Mouse (Mus musculus) embryo, embryonic 10 days (tissue): ENCODE measurements at regions not wholly inside any gene's neighbourhood (a gene's known extent, or its start where the extent isn't known, plus 50 kb on each side); places are given as distances from the start of the nearest gene placed in this dataset.

Experiments used
- DNase-seq: peaks from one replicate; pipeline ENCODE4 v3.0.0-alpha.2; 2015; ENCODE audit warnings: low spot score

DNA sequence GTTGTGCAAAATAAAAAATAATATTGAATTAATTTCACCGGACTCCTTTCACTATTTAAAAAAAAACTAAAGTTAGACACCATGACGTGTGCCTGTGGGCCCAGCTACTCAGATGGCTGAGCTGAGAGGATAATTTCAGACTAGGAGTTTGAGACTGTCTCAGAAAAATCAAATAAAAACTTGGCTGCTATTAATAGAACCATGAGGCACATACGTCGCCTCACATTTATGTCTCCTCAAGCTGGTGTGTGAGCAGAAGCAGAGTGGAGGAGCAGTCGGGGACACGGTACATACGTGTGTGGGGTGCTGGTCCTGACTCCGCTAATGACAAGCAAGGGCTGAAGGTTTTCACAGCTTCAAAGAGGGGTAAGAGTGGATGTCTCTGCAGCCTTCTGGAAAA, 52.8 kb upstream of the Dmrtb1 start:
- DNase-seq = no peak

DNA sequence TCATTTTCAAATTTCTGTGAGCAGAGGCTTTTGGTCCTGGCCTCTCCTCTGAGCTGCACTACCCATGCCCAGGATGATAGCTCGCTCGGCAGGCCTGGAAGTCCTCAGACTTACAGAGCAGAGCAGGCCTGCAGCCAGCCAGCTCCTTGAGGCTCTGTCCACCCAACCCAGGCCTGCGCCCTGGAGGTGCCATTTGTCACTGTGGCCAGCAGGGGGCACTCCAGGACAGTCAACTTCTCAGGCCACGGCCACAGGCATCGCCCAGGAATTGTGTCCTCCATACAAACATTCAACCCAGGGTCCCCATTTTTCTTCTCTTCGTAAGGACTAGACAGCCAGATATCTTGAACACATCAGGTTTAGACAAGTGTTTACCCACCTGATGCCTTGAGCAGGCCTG, 53.9 kb upstream of the Dmrtb1 start:
- DNase-seq = peak; percentile 90

DNA sequence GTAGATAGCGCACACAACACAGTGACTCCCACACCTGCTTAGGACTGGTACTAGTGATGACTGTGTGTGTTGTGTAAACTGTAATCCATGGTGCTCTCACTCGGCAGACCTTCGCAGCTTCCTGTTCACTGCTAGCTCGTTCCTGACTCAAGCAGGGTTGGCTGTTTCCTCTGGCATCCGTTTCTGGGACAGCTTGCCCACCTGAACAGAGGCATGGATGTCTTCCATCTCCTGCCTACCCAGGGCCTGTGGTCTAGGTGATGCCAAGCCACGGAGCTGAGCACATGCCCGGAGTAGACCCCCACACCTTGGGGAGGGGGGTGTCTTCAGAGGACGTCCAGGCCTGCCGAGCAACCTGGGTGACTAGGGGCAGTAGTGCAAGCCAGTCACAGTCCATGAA, 54.7 kb upstream of the Dmrtb1 start:
- DNase-seq = no peak

DNA sequence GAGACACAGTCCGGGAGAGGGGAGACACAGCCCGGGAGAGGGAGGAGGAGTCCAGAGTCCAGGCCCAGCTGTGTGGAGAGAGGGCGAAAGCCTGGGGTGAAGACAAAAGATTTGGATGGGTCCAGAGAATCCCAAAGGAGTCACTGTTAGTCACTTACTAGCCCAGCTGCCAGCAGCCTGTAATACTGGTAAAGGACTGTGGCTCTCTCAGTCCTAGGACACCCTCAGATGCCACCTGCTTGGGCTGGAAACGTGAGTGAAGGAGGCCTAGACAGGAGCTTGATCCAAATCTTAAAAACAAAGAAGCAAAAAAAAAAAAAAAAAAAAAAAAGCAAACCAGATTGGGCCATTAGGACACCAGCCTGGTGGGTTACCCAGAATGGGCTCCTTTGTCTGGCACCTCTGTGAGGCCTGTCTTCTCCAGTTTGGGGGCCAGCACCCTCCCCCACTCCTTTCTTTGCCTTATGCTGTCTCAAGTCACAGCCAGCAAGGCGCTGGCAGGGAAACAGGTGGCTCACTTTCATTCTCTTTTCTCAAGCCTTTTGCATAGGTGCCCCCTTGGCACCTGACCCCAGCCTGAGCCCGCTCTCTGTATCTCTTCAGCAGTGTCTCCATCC, 55.9 kb upstream of the Dmrtb1 start:
- DNase-seq = no peak

DNA sequence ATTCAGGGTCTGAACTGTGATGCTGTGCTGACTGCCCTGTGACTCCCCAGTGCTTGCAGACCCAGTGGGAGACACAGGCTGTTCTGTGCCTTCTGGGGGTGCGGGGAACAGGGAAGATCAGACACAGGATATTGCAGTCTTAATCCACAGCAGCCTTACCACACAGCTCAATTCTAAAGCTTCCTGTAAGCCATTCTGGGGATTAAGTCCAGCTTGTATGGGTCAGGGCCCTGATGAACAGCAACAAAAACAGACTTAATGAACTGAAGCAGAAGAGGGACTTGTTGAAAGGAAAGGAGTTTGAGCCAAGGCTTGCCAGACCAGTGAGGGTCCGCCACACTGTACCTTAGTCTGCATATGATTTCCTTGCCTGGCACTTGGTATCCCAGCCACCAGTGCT, 58.4 kb upstream of the Lrp8 start:
- DNase-seq = no peak

DNA sequence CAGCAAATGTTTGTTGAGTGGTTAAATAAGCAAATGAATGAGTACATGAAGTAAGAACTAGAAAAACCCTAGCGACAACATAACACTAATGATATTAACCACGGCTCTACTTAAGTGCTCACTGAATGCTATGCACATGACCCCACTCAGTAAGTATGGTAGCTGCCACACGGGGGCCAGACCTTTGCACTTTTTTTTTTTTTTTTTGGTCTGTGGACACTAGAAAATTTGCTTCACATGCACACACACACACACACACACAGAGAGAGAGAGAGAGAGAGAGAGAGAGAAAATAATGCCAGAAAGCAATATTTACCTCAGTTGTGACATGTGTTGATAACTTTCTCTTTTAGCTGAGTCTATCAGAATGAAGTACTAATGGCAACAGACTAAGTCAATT, 55.7 kb upstream of the Lrp8 start:
- no peak for DNase-seq

DNA sequence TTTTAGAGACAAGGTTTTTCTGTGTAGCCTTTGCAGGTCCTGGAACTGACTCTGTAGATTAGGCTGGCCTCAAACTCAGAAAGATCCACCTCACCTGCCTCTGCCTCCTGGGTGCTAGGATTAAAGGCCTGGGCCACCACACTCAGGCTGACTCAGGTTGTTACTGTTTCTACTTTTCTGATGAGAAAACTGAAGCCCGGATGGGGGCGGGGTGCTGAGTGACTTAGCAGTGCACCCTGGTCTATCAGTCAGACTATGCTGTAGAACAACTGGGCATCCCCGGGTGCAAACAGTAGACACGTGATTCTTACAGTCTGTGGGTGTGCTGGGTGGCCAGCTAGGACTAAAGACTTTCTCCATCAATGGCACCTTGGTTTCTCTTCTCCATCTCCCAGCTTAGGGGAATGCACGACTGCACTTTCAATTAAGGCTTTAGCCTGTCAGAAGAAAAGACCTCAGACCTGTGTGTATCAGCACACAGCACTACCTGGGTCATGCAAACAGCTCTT, 55.1 kb upstream of the Lrp8 start:
- DNase-seq = no peak

DNA sequence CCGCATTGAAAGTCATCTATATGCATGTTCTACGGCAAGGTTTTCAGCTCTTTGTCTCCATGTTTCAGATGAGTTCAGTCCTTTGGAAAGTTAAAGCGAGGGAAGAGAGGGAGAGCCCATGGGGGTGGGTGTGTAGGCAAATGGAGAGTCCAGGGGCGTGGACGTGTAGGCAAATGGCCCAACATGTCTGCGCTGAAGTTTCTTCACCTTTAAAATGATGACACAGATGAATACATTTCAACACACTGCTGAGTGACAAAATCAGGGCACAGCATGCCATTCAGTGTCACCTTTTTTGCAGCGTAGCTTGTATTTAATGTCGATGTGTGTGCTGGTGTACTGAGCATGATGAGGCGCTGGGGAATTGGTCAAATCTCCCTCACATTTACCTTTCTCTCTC, 54.6 kb upstream of the Lrp8 start:
- DNase-seq = no peak

DNA sequence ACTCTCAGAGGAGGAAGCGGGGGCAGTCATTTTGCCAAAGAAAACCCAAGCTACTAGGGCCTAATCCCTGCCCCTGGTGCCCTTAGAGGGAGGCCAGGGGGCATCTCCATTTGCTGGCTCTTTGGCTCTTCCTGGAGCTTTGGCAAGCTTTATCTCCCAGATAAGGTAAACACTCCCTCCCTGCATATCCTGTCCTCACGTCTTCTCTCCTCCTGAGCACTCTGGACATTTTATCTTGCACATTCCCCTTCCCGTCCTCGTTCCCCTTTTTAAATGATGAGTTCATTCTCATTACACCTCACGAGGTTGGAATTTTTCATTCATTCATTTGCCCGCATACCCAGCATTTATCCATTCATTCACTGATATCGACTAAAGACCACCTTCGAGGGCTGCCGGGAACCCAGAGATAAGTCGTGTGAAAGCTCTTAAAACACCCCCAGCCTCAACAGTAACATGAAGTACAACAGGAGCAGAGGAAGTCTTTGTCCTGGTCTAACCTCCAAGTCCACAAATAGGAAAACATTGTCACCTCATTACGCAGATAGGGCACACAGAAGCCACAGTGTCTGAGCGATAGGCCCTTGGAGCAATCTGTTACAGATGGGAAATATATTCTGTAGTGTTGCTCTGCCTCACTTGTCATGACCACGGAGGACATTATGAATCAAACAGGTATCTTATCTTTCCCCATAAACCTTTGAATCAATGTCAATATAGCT, 54.0 kb upstream of the Lrp8 start:
- DNase-seq = no peak

DNA sequence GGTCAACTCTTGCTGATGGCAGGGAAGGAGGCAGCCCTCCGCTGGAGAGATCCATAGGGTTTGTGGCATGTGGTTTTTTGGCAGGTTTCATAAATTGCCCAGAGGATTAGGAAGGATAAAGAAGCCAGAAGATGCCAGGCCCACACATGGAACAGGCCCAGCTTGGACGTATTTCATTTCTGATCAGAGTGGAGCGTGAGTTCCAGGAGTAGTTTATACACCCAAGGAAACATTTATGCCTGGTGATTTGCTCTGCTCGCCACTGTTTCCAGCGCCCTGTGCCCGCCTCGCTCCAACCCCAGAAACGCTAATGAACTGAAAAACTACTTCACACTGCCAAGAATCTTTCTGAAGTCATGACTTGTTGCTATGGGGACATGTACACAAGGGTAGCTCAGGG, 53.0 kb upstream of the Lrp8 start:
- DNase-seq = no peak

DNA sequence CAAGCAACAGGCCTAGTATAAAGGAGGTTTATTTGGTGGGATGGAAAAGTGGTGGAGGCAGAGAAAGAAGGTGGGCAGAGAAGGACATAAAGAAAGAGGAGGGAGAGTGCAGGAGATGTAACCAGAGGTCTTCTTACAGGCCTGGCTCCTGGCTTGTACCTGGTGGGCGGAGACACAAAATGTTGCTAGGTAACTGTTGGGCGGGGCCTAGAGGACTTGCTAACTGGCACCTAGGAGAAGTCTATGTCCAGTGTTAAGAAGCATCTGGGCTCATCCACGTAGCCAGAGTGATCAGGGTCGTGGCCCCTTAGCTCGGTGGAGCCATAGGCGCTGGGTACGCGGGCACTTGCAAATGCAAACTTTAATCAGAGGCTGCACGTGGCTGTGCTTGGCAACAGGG, 52.0 kb upstream of the Lrp8 start:
- no peak for DNase-seq
